Mouse (Mus musculus) stomach, embryonic 14.5 days (tissue): ENCODE results near the gene Prkag2. TPM values are rescaled to one million over a fixed set of nuclear protein-coding genes. Genes with fewer than 3 reads are reported as not detected.

Experiments
- ATAC-seq: fragments of 200-750 bp; cut with Nextera tagmentation; 2 replicates; pipeline ENCODE4 v1.8.0; 2017; ENCODE audit warnings: low read depth, moderate TSS enrichment; ENCODE audit not compliant: insufficient number of reproducible peaks, insufficient read depth, low FRiP score
- H3K27ac ChIP-seq: fragments of 300-500 bp; sonication (generic); 2 replicates; pipeline ENCODE4 v1.5.1; 2014; ENCODE audit warnings: mild to moderate bottlenecking, low read length, moderate library complexity, mixed read lengths
- H3K27me3 ChIP-seq: fragments of 300-500 bp; sonication (generic); 2 replicates; pipeline ENCODE4 v1.6.1; 2014; ENCODE audit warnings: low read length, control low read depth, mixed read lengths; ENCODE audit not compliant: control insufficient read depth, insufficient read depth
- H3K36me3 ChIP-seq: fragments of 300-500 bp; sonication (generic); 2 replicates; pipeline ENCODE4 v1.6.1; 2014; ENCODE audit warnings: mild to moderate bottlenecking, control low read depth, low read length, moderate library complexity, mixed read lengths; ENCODE audit not compliant: control insufficient read depth, insufficient read depth
- H3K4me1 ChIP-seq: fragments of 300-500 bp; sonication (generic); 2 replicates; pipeline ENCODE4 v1.6.1; 2014; ENCODE audit warnings: low read length, control low read depth, mixed read lengths; ENCODE audit not compliant: control insufficient read depth, insufficient read depth
- H3K4me2 ChIP-seq: fragments of 300-500 bp; sonication (generic); replicated peaks from 2 replicates; pipeline ENCODE4 v1.6.1; 2014; ENCODE audit warnings: low read depth, low read length, control low read depth
- H3K4me3 ChIP-seq: fragments of 300-500 bp; sonication (generic); 2 replicates; pipeline ENCODE4 v1.5.1; 2014; ENCODE audit warnings: low read depth, low read length, control low read depth
- H3K9ac ChIP-seq: fragments of 300-500 bp; sonication (generic); replicated peaks from 2 replicates; pipeline ENCODE4 v1.6.1; 2014; ENCODE audit warnings: low read depth, mild to moderate bottlenecking, control low read depth, low read length, moderate library complexity, mixed read lengths
- H3K9me3 ChIP-seq: fragments of 300-500 bp; sonication (generic); 2 replicates; pipeline ENCODE4 v1.6.1; 2016; ENCODE audit warnings: low read depth, low read length, control low read depth; ENCODE audit not compliant: control insufficient read depth
- WGBS: fragments of 180-500 bp; shearing (Covaris S2); extraction: QIAGEN DNeasy Blood & Tissue Kit; methylation state at CpG from one replicate; pipeline ENCODE4 v1.1.7; 2014; 5-methylcytosine and 5-hydroxymethylcytosine counted together
- polyA plus RNA-seq: library from polyadenylated mRNA; unstranded; fragments of >200 nt; fragmentation: Nextera tagmentation; extraction: Ambion mirVana; gene quantifications from 2 replicates; pipeline ENCODE4 v1.2.1, GENCODE M21; 2014

Prkag2 gene
- polyA plus RNA-seq, 1 experiment from 2014 or later = 54.7 TPM

DNA sequence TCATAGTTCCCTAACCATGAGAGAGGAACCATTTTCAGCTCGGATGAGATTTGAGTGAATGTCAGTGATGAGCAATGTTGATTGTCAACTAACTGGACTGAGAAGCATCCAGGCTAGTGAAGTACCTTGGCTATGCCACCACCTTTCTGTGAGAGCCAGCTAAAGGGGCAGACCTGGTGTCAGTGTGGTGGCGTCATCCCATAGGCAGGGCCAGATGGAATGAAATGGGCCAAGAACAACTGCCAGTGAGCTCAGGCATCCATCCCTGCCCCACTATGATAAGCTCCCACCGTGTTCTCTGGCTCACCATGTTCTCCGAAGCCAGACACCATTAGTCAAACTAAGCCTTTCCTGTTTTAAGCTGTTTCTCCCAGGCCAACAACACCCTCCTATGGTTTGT lies 183.9 kb downstream of the Prkag2 start:
- Histone ChIP-seq H3K9me3 (no peaks in the 10 kb centered on the region), H3K4me1 (no peaks in the 10 kb centered on the region), H3K36me3 (no peaks in the 10 kb centered on the region), H3K9ac (no peak overlapping the region), H3K27me3 (no peaks in the 10 kb centered on the region), H3K4me3 (no peak overlapping the region), H3K4me2 (no peak overlapping the region), H3K27ac (no peak overlapping the region)
- WGBS = 69% methylated on average over 4 of the region's 4 CpGs
- no peak for ATAC-seq

DNA sequence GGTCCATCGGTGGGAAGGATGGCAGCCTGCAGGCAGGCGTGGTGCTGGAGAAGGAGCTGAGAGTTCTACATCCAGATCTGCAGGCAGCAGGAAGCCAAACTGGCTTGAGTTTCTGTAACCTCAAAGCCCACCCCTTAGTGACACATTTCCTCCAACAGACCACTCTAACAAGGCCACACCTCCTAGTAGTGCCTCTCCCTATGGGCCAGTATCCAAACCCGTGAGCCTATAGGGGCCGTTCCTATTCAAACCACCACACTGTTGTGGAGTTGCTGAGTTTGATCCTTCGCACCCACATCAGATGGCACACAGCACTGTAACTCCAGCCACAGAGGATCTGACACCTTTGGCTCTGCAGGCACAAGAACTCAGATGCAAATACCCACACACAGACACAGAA lies 185.3 kb downstream of the Prkag2 start:
- ATAC-seq = no peak
- Histone ChIP-seq H3K9ac (no peak overlapping the region), H3K36me3 (no peaks in the 10 kb centered on the region), H3K27ac (no peak overlapping the region), H3K4me1 (no peaks in the 10 kb centered on the region), H3K27me3 (no peaks in the 10 kb centered on the region), H3K9me3 (no peaks in the 10 kb centered on the region), H3K4me3 (no peak overlapping the region), H3K4me2 (no peak overlapping the region)
- 64% methylated on average over 5 of the region's 5 CpGs for WGBS

DNA sequence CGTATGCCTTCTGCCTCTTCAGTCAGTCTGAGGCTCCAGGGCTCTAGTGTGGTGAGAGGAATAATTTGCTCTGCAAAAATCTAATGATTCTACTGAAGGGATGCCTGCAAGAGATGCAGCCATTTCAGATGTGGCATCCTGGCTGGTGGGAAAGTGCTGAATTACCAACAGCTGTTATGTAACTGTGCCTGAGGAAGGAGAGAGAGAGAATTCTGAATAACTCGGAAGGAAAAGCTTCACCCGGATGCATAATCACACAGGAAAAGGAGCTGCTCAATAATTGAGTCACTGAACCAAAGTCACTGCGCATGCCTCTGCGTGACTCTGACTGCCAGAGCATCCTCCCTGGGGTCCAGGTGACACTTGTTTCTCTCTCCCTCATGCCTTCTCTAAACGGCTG lies 186.8 kb downstream of the Prkag2 start:
- WGBS = 81% methylated on average over 6 of the region's 6 CpGs

DNA sequence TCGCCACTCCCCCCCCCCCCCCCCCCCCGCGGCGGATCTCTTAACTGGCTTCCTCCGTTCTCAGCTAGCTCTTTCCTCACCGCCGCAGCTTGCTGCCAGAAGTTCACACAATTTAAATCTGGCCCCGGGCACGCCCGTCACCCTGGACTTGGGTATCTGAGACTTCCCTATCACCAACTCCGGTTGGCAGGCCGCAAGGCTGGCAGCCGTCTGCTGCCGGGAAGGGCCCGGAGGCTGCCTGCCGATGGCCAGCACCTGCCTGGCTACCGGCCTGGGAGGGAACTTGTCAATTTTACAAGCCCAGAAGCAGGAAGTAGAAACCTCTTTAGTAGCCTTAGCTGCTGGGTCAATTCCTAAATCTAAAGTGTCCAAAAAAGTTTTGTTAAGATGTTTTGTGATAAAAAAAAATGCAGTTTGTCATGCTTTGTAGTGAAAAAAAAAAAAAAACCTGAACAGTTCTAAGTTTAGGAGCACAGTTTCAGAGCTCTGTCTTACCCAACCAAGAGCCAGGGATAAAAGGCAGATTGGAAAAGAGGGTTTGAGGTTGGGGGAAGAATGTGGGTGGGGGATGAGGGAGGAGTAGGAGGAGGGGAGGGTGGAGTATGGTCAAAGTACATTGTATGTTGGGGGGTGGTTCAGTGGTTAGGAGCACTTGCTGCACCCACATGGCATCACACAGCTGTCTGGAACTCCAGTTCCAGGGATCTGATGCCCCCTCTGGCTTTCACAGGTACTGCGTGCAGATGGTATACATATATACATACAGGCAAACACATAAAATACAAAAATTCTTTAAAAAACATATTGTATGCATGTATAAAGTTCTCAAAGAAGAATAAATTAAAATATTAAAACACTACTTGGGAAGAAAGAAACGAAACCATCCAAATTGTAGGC lies 191.4 kb downstream of the Prkag2 start:
- H3K4me2 ChIP-seq = peak overlapping the region; percentile 78
- WGBS = 11% methylated on average over 15 of the region's 19 CpGs
- H3K9ac ChIP-seq = peak overlapping the region; percentile 85
- no peaks in the 10 kb centered on the region for H3K36me3 ChIP-seq
- no peaks in the 10 kb centered on the region for H3K27me3 ChIP-seq
- H3K4me3 ChIP-seq = peak overlapping the region; percentile 88
- H3K9me3 ChIP-seq = no peaks in the 10 kb centered on the region
- H3K4me1 ChIP-seq = peaks cover 9% of the 10 kb centered on the region; the same call in 1 of the 2 replicates
- ATAC-seq = no peak; the same call in 1 of the 2 replicates
- peak overlapping the region; percentile 94 for H3K27ac ChIP-seq

More for the DNA sequence above, 186.8 kb downstream of the Prkag2 start:
- H3K27ac ChIP-seq = no peak overlapping the region
- no peaks in the 10 kb centered on the region for H3K36me3 ChIP-seq
- H3K27me3 ChIP-seq = no peaks in the 10 kb centered on the region
- H3K9ac ChIP-seq = no peak overlapping the region
- ATAC-seq = no peak
- no peaks in the 10 kb centered on the region for H3K9me3 ChIP-seq
- no peaks in the 10 kb centered on the region for H3K4me1 ChIP-seq
- H3K4me3 ChIP-seq = no peak overlapping the region
- H3K4me2 ChIP-seq = no peak overlapping the region

DNA sequence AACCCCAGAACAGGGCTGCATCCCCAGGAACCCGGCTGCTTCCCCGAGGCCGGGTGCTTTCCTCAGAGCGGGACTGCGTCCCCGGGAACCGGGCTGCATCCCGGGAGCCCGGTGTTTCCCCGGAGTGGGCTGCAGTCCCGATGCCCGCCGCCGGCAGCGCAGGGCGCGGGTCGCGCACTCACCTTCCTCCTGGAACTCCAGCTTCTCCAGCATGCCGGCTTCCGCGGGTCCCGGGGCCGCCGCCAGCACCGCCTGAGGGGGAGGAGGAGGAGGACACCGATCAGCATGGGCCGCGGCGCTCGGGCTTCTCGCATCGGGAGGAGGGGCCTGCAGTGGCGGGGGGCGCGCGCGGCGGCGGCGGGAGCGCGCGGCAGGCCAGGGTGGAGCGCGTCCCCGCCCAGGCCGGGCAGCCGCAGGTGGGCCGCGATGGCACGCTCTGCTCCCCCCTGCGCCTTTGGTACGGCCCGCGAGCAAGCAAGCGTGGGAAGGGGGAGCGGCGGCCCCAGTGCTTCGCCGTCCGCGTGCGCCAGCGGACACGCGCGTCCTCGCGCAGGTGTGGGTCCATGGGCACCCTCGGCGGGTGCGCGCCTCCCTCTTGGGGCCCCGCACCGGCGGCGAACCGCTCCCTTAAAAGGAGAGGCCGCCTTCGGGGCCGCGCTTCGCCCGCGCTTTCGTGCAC lies 192.2 kb downstream of the Prkag2 start:
- peaks cover 9% of the 10 kb centered on the region; the same call in 1 of the 2 replicates for H3K4me1 ChIP-seq
- under 1% methylated on average over 62 of the region's 87 CpGs for WGBS
- ATAC-seq = peak; percentile 89
- H3K4me2 ChIP-seq = peak overlapping the region; percentile 78
- H3K27ac ChIP-seq = peak overlapping the region; percentile 94
- no peaks in the 10 kb centered on the region for H3K36me3 ChIP-seq
- H3K27me3 ChIP-seq = no peaks in the 10 kb centered on the region
- peak overlapping the region; percentile 88 for H3K4me3 ChIP-seq
- no peaks in the 10 kb centered on the region for H3K9me3 ChIP-seq
- H3K9ac ChIP-seq = peak overlapping the region; percentile 85

DNA sequence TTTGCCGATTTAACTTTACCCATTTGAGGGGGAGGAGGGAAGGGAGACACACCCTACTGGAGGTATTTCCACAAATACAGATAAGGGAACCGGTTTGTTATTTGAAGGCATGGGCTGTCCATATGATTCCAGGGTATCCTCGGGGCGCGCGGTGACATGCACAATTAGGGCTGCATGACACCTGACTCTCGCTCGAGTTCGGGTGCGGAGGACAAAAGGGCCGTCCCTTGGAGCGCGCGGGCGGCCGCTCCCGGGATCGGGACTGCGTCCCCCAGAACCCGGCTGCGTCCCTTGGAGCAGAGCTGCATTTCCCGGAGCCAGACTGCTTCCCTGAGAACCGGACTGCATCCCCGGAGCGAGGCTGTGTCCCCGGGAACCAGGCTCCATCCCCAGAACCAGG lies 192.7 kb downstream of the Prkag2 start:
- Histone ChIP-seq H3K4me3 (peak overlapping the region; percentile 88), H3K4me2 (peak overlapping the region; percentile 78), H3K36me3 (no peaks in the 10 kb centered on the region), H3K9ac (peak overlapping the region; percentile 85), H3K9me3 (no peaks in the 10 kb centered on the region), H3K27me3 (no peaks in the 10 kb centered on the region), H3K27ac (peak overlapping the region; percentile 94), H3K4me1 (peaks cover 9% of the 10 kb centered on the region; the same call in 1 of the 2 replicates)
- peak; percentile 21; the same call in 1 of the 2 replicates for ATAC-seq
- under 1% methylated on average over 26 of the region's 26 CpGs for WGBS

DNA sequence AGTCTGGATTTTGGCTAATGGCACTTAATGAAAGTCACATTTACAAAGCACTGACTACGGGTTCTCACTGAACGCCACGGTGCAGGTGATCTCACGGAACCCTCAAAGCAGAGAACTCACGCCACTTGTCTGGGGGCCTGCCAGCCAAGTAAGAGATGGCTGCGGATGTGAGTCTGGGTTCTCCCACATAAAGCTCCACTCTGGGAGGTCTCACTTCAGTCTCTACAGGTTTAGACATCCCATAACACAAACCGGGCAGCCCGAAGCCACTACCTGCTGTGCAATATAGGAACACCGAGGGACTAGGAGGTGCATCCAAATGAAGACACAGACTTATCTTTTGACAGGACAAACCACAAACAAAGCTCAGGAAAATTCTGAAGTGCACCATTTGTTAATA lies 193.6 kb downstream of the Prkag2 start:
- 60% methylated on average over 9 of the region's 9 CpGs for WGBS
- H3K27ac ChIP-seq = no peak overlapping the region
- ATAC-seq = no peak

DNA sequence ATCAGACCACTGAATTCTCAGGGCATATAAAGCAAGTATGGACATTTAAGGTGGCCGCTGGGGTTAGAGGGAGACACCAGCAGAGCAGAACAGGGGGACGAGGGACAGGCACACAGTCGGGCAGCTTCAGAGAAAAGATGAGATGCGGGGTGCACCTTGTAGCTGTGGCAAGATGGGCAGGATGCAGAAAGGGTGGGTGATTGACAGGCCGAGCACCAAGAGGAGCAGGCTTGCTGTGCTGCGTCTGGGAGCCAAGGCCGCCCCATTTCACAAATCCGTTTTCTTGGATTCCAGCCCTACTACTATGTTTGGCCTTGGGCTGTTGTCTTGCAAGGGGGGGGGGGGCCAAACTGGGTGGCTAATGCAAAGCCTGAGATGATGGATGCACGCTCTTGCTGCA lies 195.5 kb downstream of the Prkag2 start:
- H3K36me3 ChIP-seq = no peaks in the 10 kb centered on the region; the same call in 1 of the 2 replicates
- no peak overlapping the region for H3K27ac ChIP-seq
- H3K4me3 ChIP-seq = no peak overlapping the region
- H3K4me2 ChIP-seq = no peak overlapping the region
- peaks cover 9% of the 10 kb centered on the region; the same call in 1 of the 2 replicates for H3K4me1 ChIP-seq
- no peaks in the 10 kb centered on the region for H3K9me3 ChIP-seq
- no peaks in the 10 kb centered on the region for H3K27me3 ChIP-seq
- 90% methylated on average over 9 of the region's 9 CpGs for WGBS
- H3K9ac ChIP-seq = no peak overlapping the region
- ATAC-seq = no peak

More for the DNA sequence above, 193.6 kb downstream of the Prkag2 start:
- H3K36me3 ChIP-seq = no peaks in the 10 kb centered on the region
- H3K27me3 ChIP-seq = no peaks in the 10 kb centered on the region
- peak overlapping the region; percentile 88 for H3K4me3 ChIP-seq
- peaks cover 9% of the 10 kb centered on the region; the same call in 1 of the 2 replicates for H3K4me1 ChIP-seq
- no peak overlapping the region for H3K9ac ChIP-seq
- no peaks in the 10 kb centered on the region for H3K9me3 ChIP-seq
- peak overlapping the region; percentile 78 for H3K4me2 ChIP-seq
